Mouse (Mus musculus): ENCODE measurements at regions not wholly inside any gene's neighbourhood (a gene's known extent, or its start where the extent isn't known, plus 50 kb on each side); places are given as distances from the start of the nearest gene placed in this dataset.

DNA sequence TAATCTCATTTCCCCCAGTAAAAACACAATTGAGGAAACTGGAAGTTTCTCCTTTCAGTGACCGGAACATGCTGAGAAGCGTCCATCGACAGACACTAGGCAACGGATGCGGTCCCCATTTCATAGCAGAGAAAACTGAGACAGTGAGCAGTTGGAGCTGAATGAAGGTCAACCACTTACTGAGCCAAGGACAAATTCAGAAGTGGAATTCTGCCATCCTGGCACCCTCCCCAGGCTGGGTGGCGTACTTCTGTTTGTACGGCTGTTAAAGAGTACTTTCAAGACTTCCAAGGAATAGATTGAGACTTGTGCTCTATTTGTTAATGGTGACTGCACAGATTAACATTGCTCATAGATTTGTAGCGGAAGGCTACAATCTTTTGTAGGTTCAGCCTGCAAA, 54.2 kb upstream of the Bhlhe40 start:
- peak; percentile 79 for DNase-seq (ENCODE audit: low spot score)

DNA sequence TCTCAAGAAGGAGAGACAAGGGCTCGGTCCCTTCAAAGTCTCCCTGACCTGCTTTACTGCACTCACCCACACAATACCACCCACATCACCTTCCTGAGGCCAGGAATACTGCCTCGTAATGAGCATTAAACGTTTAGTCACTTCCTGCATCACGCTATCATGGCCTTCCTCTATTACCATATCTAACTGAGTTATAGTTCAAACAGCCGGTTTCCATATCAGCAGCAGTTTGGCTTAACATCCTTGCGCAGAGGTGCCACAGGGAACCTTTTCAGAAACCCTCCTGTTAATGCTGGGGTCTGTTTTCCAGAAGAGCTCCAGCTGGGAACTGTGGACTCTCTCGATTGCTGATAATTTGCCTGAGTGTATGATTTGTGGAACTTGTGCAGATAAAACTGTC, 52.1 kb upstream of the Bhlhe40 start:
- no peak for DNase-seq (ENCODE audit: low spot score)
